Mouse (Mus musculus) heart, embryonic 10.5 days (tissue): Measurements from ENCODE around the gene Eml4. TPM values are rescaled to one million over a fixed set of nuclear protein-coding genes. Genes with fewer than 3 reads are reported as not detected.
A peak's percentile ranks its signal among the peaks of the same experiment; 100 is the strongest.

ENCODE experiments used
- DNase-seq: peaks from one replicate; pipeline ENCODE4 v3.0.0-alpha.2; 2017; ENCODE audit warnings: low spot score
- H3K27ac ChIP-seq: fragments of 300-500 bp; sonication (generic); 2 replicates; pipeline ENCODE4 v1.5.1; 2016; ENCODE audit warnings: mild to moderate bottlenecking
- H3K27me3 ChIP-seq: fragments of 300-500 bp; sonication (generic); 2 replicates; pipeline ENCODE4 v1.6.1; 2016; ENCODE audit warnings: mild to moderate bottlenecking; ENCODE audit not compliant: poor library complexity, insufficient read depth, severe bottlenecking
- H3K36me3 ChIP-seq: fragments of 300-500 bp; sonication (generic); 2 replicates; pipeline ENCODE4 v1.6.1; 2016; ENCODE audit warnings: mild to moderate bottlenecking, moderate library complexity
- H3K4me1 ChIP-seq: fragments of 300-500 bp; sonication (generic); 2 replicates; pipeline ENCODE4 v1.6.1; 2016; ENCODE audit warnings: mild to moderate bottlenecking
- H3K4me3 ChIP-seq: fragments of 300-500 bp; sonication (generic); 2 replicates; pipeline ENCODE4 v1.5.1; 2016; ENCODE audit warnings: mild to moderate bottlenecking, moderate library complexity
- H3K9me3 ChIP-seq: fragments of 300-500 bp; sonication (generic); 2 replicates; pipeline ENCODE4 v1.6.1; 2016; ENCODE audit warnings: mild to moderate bottlenecking, moderate library complexity
- WGBS: fragments of 180-500 bp; shearing (Covaris S2); methylation state at CpG from one replicate; pipeline ENCODE4 v1.1.7; 2016; 5-methylcytosine and 5-hydroxymethylcytosine counted together
- polyA plus RNA-seq: library from polyadenylated mRNA; unstranded; fragments of >200 nt; fragmentation: Nextera tagmentation; extraction: Ambion mirVana; gene quantifications from 2 replicates; pipeline ENCODE4 v1.2.1, GENCODE M21; 2016

Gene Eml4
- polyA plus RNA-seq, 1 experiment from 2014 or later, result 37.3 TPM

GRCm38 (mm10) chr17:83374123-83374522, 23.4 kb downstream of the Eml4 start:
- Histone ChIP-seq H3K4me3 (no peak overlapping the region), H3K36me3 (0 out of 2 replicates have a peak, but pooled peaks cover 4% of the 10 kb centered on the region), H3K9me3 (no peaks in the 10 kb centered on the region), H3K27me3 (no peaks in the 10 kb centered on the region), H3K27ac (no peak overlapping the region), H3K4me1 (peaks cover 9% of the 10 kb centered on the region)
- DNase-seq, result no peak

GRCm38 (mm10) chr17:83375848-83376247, 25.1 kb downstream of the Eml4 start:
- H3K4me3 ChIP-seq, result no peak overlapping the region
- no peak overlapping the region for H3K27ac ChIP-seq
- 0 out of 2 replicates have a peak, but pooled peaks cover 4% of the 10 kb centered on the region for H3K36me3 ChIP-seq
- peaks cover 9% of the 10 kb centered on the region for H3K4me1 ChIP-seq
- H3K9me3 ChIP-seq, result no peaks in the 10 kb centered on the region
- no peak for DNase-seq
- WGBS, result 80% methylated on average over 3 of the region's 3 CpGs
- no peaks in the 10 kb centered on the region for H3K27me3 ChIP-seq

GRCm38 (mm10) chr17:83376801-83377200, 26.1 kb downstream of the Eml4 start:
- no peak overlapping the region for H3K27ac ChIP-seq
- 0 out of 2 replicates have a peak, but pooled peaks cover under 1% of the 10 kb centered on the region for H3K36me3 ChIP-seq
- H3K9me3 ChIP-seq, result no peaks in the 10 kb centered on the region
- no peaks in the 10 kb centered on the region for H3K27me3 ChIP-seq
- DNase-seq, result no peak
- peaks cover 9% of the 10 kb centered on the region for H3K4me1 ChIP-seq
- H3K4me3 ChIP-seq, result no peak overlapping the region
- 87% methylated on average over 4 of the region's 4 CpGs for WGBS

GRCm38 (mm10) chr17:83377755-83378443, 27.2 kb downstream of the Eml4 start:
- DNase-seq, result no peak
- 80% methylated on average over 10 of the region's 10 CpGs for WGBS

DNA sequence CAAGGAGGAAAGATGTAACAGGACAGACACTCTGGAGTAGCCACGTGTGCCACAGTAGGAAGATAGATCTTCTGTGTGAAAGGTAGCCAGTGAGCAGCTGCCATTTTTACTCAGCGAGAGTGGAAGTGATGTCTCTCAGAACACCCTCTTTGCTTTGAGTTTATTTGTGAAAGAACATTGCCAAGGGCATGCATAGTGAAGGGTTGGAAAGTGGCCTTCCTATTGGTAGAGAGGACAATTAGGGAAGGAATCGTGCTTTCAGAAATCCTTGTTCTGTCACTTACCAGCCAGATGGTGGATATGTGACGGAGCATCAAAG, 27.7 kb downstream of the Eml4 start:
- H3K36me3 ChIP-seq, result no peaks in the 10 kb centered on the region
- no peaks in the 10 kb centered on the region for H3K9me3 ChIP-seq
- no peak overlapping the region for H3K27ac ChIP-seq
- DNase-seq, result no peak
- H3K4me3 ChIP-seq, result no peak overlapping the region
- peaks cover 9% of the 10 kb centered on the region for H3K4me1 ChIP-seq
- 73% methylated on average over 4 of the region's 4 CpGs for WGBS
- no peaks in the 10 kb centered on the region for H3K27me3 ChIP-seq

More at GRCm38 (mm10) chr17:83377755-83378443, 27.2 kb downstream of the Eml4 start:
- no peak overlapping the region for H3K27ac ChIP-seq
- no peaks in the 10 kb centered on the region for H3K9me3 ChIP-seq
- no peaks in the 10 kb centered on the region for H3K27me3 ChIP-seq
- H3K4me1 ChIP-seq, result peaks cover 9% of the 10 kb centered on the region
- no peak overlapping the region for H3K4me3 ChIP-seq
- no peaks in the 10 kb centered on the region for H3K36me3 ChIP-seq

DNA sequence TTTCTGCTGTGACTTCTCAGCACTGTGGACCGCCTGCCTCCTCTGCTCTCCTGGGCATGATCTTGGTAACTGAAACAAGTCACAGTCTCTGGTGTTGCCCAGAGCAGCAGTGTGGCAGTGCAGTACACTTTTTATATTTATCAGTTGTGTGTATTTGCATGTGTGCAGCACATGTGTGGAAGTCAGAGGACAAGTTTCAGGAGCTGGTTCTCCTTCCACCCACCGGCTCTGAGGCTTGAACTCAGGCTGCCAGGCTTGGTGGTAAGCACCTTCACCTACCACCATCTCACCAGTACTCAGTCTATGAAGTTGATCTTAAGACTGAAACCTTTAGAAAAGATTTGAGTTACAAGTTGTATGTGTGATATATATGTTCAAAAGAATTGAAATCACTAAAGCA, 28.6 kb downstream of the Eml4 start:
- H3K4me1 ChIP-seq, result peaks cover 9% of the 10 kb centered on the region
- H3K36me3 ChIP-seq, result no peaks in the 10 kb centered on the region
- no peak overlapping the region for H3K4me3 ChIP-seq
- no peak for DNase-seq
- no peak overlapping the region for H3K27ac ChIP-seq
- WGBS, result 88% methylated on average over 2 of the region's 2 CpGs
- H3K27me3 ChIP-seq, result no peaks in the 10 kb centered on the region
- H3K9me3 ChIP-seq, result no peaks in the 10 kb centered on the region

DNA sequence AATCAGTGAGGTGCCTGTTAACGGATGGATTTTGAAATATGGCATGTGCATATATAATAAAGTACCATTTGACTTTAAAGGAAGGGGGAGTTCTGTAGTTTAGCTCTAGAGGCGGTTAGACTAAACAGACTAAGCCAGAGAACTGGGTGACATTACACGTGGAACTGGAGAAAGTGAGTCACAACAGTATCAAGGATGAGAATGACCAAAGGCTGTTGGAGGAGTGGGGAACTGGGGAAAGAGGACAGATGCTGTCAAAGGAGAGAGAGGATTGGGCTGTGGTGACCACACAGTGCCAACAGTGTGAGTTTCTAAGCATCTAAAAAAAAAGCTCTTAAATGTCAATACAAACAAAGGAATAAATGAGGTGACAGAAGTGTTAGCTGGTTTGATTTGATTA, 29.1 kb downstream of the Eml4 start:
- 80% methylated on average over 3 of the region's 3 CpGs for WGBS
- Histone ChIP-seq H3K27ac (no peak overlapping the region), H3K27me3 (no peaks in the 10 kb centered on the region)

GRCm38 (mm10) chr17:83382752-83383151, 32.0 kb downstream of the Eml4 start:
- Histone ChIP-seq H3K36me3 (no peaks in the 10 kb centered on the region), H3K27me3 (no peaks in the 10 kb centered on the region), H3K9me3 (no peaks in the 10 kb centered on the region), H3K4me1 (peaks cover 7% of the 10 kb centered on the region), H3K4me3 (no peak overlapping the region), H3K27ac (no peak overlapping the region)
- WGBS, result 87% methylated on average over 5 of the region's 5 CpGs
- no peak for DNase-seq

More for the DNA sequence above, 29.1 kb downstream of the Eml4 start:
- Histone ChIP-seq H3K36me3 (no peaks in the 10 kb centered on the region), H3K4me1 (peaks cover 9% of the 10 kb centered on the region), H3K9me3 (no peaks in the 10 kb centered on the region), H3K4me3 (no peak overlapping the region)
- DNase-seq, result no peak

DNA sequence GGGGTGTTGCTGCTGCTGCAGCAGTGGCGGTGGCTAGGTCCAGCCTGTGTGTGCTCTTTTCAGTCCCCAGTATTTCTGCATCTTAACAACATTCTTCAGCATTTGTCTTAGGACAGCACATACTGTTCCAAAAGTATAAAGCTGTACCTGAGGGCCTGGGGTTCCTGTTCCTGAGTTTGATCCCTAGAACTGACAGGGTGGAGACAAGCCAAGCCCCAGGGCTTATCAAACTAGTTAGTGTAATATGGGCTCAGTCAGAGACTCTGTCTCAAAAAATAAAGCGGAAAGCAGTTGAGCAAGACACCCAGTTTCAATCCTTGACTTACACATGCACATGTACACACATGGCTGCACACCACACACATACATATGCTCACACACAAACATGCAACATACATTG, 34.2 kb downstream of the Eml4 start:
- no peak overlapping the region for H3K27ac ChIP-seq
- H3K36me3 ChIP-seq, result no peaks in the 10 kb centered on the region
- DNase-seq, result no peak
- H3K9me3 ChIP-seq, result no peaks in the 10 kb centered on the region
- WGBS, result 92% methylated on average over 2 of the region's 2 CpGs
- no peaks in the 10 kb centered on the region for H3K27me3 ChIP-seq
- no peaks in the 10 kb centered on the region for H3K4me1 ChIP-seq
- no peak overlapping the region for H3K4me3 ChIP-seq

- Histone ChIP-seq H3K27ac (no peak overlapping the region), H3K4me1 (no peaks in the 10 kb centered on the region), H3K4me3 (no peak overlapping the region), H3K27me3 (no peaks in the 10 kb centered on the region), H3K9me3 (no peaks in the 10 kb centered on the region), H3K36me3 (no peaks in the 10 kb centered on the region)
- DNase-seq, result no peak
- WGBS, result 80% methylated on average over 3 of the region's 3 CpGs
These were observed 36.4 kb downstream of the Eml4 start for GRCm38 (mm10) chr17:83387161-83387560.

DNA sequence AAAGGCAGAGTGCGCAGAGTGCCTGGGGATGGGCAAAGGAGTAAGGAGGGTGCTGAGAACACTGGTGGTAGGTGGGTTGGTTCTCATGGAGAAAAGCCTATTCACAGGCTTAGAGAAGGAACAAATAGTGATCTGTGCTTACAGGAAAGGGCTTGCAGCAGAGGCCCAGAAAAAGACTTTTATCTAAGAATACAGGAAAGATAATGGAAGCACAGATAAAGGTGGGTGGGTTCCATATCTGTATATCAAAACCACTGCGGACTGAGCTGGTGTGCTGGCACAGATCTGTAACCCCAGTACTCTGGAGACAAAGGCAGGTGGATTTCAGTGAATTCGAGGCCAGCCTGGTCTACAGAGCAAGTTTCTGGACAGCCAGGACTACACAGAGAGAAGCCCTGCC, 43.3 kb downstream of the Eml4 start:
- H3K27me3 ChIP-seq, result no peaks in the 10 kb centered on the region
- no peak overlapping the region for H3K27ac ChIP-seq
- H3K36me3 ChIP-seq, result no peaks in the 10 kb centered on the region
- H3K9me3 ChIP-seq, result no peaks in the 10 kb centered on the region
- WGBS, result 63% methylated on average over 3 of the region's 3 CpGs
- DNase-seq, result no peak
- H3K4me1 ChIP-seq, result peaks cover 36% of the 10 kb centered on the region
- no peak overlapping the region for H3K4me3 ChIP-seq

DNA sequence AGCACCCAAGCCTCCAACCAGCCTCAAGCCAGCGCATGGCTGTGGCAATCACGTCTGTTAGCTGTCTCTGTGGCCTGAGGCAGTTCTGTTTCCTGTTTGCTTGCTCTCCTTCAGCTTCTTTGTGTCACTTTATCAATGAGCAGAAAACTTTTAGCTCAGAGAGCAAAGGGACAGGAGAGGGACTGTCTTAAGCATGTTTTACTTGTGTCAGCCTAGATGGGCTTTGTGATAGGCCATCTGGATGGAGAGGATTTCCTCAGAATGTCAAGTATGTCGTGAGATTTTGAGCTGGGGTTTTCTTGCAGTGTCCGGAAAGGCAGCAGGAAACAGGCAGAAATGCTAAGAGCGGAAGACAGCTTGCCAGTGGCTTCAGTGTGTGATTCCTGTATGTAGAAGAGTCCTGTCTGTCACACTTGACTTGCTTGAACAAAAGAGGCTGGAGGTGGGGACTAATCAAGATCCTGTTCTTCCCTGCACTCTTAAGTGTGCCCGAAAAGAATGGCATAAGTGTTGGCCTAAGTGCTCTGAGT, 46.9 kb downstream of the Eml4 start:
- Histone ChIP-seq H3K9me3 (no peaks in the 10 kb centered on the region), H3K27ac (peak overlapping the region; percentile 77), H3K36me3 (peaks cover 5% of the 10 kb centered on the region; the same call in 1 of the 2 replicates), H3K4me1 (peaks cover 44% of the 10 kb centered on the region), H3K4me3 (no peak overlapping the region), H3K27me3 (no peaks in the 10 kb centered on the region)
- WGBS, result 25% methylated on average over 6 of the region's 6 CpGs
- DNase-seq, result no peak

- WGBS, result 83% methylated on average over 1 of the region's 1 CpGs
- peaks cover 16% of the 10 kb centered on the region for H3K36me3 ChIP-seq
- H3K27ac ChIP-seq, result no peak overlapping the region
- H3K27me3 ChIP-seq, result no peaks in the 10 kb centered on the region
- H3K4me1 ChIP-seq, result peaks cover 40% of the 10 kb centered on the region
- no peak for DNase-seq
- no peaks in the 10 kb centered on the region for H3K9me3 ChIP-seq
- no peak overlapping the region for H3K4me3 ChIP-seq
These were observed 48.0 kb downstream of the Eml4 start for GRCm38 (mm10) chr17:83398756-83399155.

GRCm38 (mm10) chr17:83430607-83431006, 79.9 kb downstream of the Eml4 start:
- H3K4me3 ChIP-seq, result no peak overlapping the region
- WGBS, result 80% methylated on average over 4 of the region's 4 CpGs
- H3K27me3 ChIP-seq, result no peaks in the 10 kb centered on the region
- H3K27ac ChIP-seq, result no peak overlapping the region
- H3K4me1 ChIP-seq, result no peaks in the 10 kb centered on the region
- DNase-seq, result no peak
- H3K9me3 ChIP-seq, result no peaks in the 10 kb centered on the region
- peaks cover 46% of the 10 kb centered on the region for H3K36me3 ChIP-seq
